Mouse (Mus musculus): ENCODE results near the gene Parp9. TPM values are rescaled to one million over a fixed set of nuclear protein-coding genes. Genes with fewer than 3 reads are reported as not detected.

Parp9 gene
- polyA plus RNA-seq (2012; rRNA removed) = 5.8 and 7.4 TPM in 2 replicates

GRCm38 (mm10) chr16:35938211-35939151, at the start of gene Parp9, which contains the start of gene Dtx3l:
Gene Parp9, plus strand, starts transcription at chr16:35938470.
Gene Dtx3l, minus strand, starts transcription at chr16:35939151.

GRCm38 (mm10) chr16:35978450-35978849, 40.2 kb downstream of the Parp9 start, which contains the start of gene Kpna1:
Gene Kpna1, plus strand, starts transcription at chr16:35978750.

Other genes starting within 250 kb of the Parp9 start
- gene Dirc2, start 169.1 kb upstream of the Parp9 start, polyA plus RNA-seq (2012; rRNA removed) = 3.8 and 5.1 TPM in 2 replicates
- 12.0 and 14.6 TPM in 2 replicates for gene Hspbap1, start 168.1 kb upstream of the Parp9 start, polyA plus RNA-seq (2012; rRNA removed)
- 1.4 and 2.1 TPM in 2 replicates for gene Parp14, start 66.9 kb upstream of the Parp9 start, polyA plus RNA-seq (2012; rRNA removed)
- 2.4 and 3.4 TPM in 2 replicates for gene Dtx3l, start 681 bp downstream of the Parp9 start, polyA plus RNA-seq (2012; rRNA removed)
- gene Kpna1, start 40.3 kb downstream of the Parp9 start, polyA plus RNA-seq (2012; rRNA removed) = 11.1 and 13.5 TPM in 2 replicates
- gene Wdr5b, start 102.7 kb downstream of the Parp9 start, polyA plus RNA-seq (2012; rRNA removed) = 2.2 and 2.3 TPM in 2 replicates
- gene Fam162a, start 133.1 kb downstream of the Parp9 start, polyA plus RNA-seq (2012; rRNA removed) = 77.8 TPM in 2 replicates
- 63.0 and 68.6 TPM in 2 replicates for gene Ccdc58, start 133.2 kb downstream of the Parp9 start, polyA plus RNA-seq (2012; rRNA removed)
- gene Csta1, start 192.8 kb downstream of the Parp9 start, polyA plus RNA-seq (2012; rRNA removed) = not detected in 2 replicates
- 29.8 and 44.8 TPM in 2 replicates for gene Stfa2l1, start 218.3 kb downstream of the Parp9 start, polyA plus RNA-seq (2012; rRNA removed)
- 78.4 and 119 TPM in 2 replicates for gene Gm5483, start 245.7 kb downstream of the Parp9 start, polyA plus RNA-seq (2012; rRNA removed)

Measured in liver, embryonic 14 days (tissue).